Mouse (Mus musculus) kidney, adult 2 months (tissue): ENCODE results near the gene Tecta.

ENCODE experiments used
- CTCF ChIP-seq: fragments of 200-500 bp; conservative IDR thresholded peaks from 2 replicates; pipeline ENCODE4 v1.5.1; 2011; ENCODE audit warnings: low read depth, mild to moderate bottlenecking, control low read depth, low read length, moderate library complexity, mixed read lengths; ENCODE audit not compliant: insufficient read depth, insufficient read length
- POLR2A ChIP-seq: fragments of 200-500 bp; IDR thresholded peaks from one replicate; pipeline ENCODE4 v1.6.1; 2011; ENCODE audit warnings: low read depth, low read length, control low read depth

DNA sequence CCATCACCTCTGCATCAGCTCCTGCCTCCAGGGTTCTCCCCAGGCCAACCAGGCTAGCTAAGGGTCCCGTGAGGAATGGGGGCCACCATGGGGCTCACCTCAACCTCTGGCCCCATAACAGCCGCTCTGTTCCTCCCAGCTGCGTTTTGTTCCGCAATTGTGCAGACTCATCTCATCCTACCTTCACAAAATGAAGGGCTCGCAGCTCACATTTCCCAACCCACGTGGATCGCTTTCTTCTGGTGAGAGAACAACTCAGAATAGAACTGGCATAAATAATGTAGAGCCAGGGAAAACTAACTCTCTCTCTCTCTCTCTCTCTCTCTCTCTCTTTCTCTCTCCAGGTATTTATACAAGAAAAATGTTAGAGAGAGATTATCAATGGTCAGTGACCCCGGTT, 76.5 kb downstream of the Tecta start:
- TF ChIP-seq CTCF (no peak), POLR2A (no peak)
